Mouse (Mus musculus) cerebellum, adult (tissue): ENCODE measurements around the gene Inpp5f.
"Not testable (repeated sequence)": the region's sequence is repeated elsewhere in the genome, so short reads cannot be mapped to it uniquely, and the experiment has no call there.

Experiments
- ATAC-seq: cut with Nextera tagmentation; 2 replicates; pipeline ENCODE4 v1.9.2; 2017; ENCODE audit warnings: mild to moderate bottlenecking, moderate library complexity, mixed read lengths; ENCODE audit not compliant: insufficient number of reproducible peaks, low FRiP score, low TSS enrichment

The Inpp5f gene

GRCm38 (mm10) chr7:128642386-128642785 lies 31.3 kb downstream of the Inpp5f start:
- ATAC-seq = no peak; the same call in 1 of the 2 replicates

- no peak for ATAC-seq
Measured at GRCm38 (mm10) chr7:128656970-128657369, 45.8 kb downstream of the Inpp5f start.

GRCm38 (mm10) chr7:128663906-128664305 lies 52.8 kb downstream of the Inpp5f start:
- ATAC-seq = no peak

GRCm38 (mm10) chr7:128664861-128665377 lies 53.8 kb downstream of the Inpp5f start:
- ATAC-seq = no peak

DNA sequence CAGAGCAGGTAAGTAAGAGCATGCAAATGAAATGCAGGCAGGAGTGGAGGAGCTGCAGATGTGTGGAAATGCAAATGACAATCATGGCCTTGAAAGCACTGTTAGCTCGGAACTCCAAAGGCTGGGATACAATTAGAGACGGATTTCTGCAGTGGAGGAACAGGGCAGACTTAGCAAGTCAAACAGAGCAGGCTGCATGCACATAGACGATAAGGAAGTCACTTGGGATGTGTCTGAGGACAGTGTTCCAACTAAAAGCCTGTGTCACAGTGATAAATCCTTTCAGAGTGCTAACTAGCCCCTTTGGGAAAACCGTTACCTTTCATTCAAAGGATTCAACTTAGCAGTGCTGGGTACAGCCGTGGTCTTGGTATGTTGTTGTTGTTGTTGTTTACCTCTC lies 56.7 kb downstream of the Inpp5f start:
- ATAC-seq = no peak

- no peak for ATAC-seq
Measured at GRCm38 (mm10) chr7:128668831-128669230, 57.7 kb downstream of the Inpp5f start.

DNA sequence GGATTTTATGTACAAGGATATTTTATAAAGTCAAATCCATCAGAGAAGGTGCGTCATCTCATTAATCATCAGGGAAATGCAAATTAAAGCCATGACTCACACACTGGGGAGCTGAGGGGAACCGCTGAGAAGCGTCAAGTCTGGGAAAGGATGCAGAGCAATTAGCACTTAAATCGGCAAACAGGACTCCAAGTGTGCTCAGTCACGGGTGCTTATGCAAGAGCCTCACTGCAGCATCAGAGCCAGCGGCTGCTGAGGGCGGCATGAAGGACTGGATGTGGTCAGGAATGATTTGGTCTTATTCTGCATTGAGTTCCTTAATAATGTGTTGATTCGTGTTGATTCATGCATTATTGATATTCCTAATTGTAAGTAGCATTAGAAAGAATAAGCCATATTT lies 60.8 kb downstream of the Inpp5f start:
- ATAC-seq = peak; percentile 68; the same call in 1 of the 2 replicates

- peak; percentile 82; the same call in 1 of the 2 replicates for ATAC-seq
Measured at GRCm38 (mm10) chr7:128672408-128673010, 61.4 kb downstream of the Inpp5f start.

GRCm38 (mm10) chr7:128678546-128678945 lies 67.4 kb downstream of the Inpp5f start:
- ATAC-seq = no peak

- peak; percentile 63; the same call in 1 of the 2 replicates for ATAC-seq
Measured at GRCm38 (mm10) chr7:128687821-128688564, 76.9 kb downstream of the Inpp5f start.

DNA sequence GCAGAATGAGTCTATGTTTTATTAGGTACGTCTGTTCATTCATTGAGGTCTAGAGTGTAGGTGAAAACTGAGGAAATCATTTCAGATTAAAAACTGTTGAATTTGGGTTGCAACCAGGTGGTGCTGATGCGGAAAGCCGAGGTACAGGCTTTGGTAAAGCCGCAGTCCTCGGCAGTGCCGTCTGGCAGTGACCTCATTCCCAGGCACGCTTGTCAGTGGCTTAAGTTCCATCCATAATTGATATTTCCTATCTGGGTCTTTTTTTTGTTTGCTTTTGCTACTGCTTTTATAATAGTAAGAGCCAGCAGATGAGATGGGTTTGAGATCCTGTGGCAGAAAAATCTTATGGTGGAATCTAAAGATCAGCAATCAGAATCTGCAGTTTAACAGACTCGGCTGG lies 78.2 kb downstream of the Inpp5f start:
- no peak for ATAC-seq

GRCm38 (mm10) chr7:128690070-128690469 lies 78.9 kb downstream of the Inpp5f start:
- ATAC-seq = peak; percentile 66; the same call in 1 of the 2 replicates

GRCm38 (mm10) chr7:128690796-128691195 lies 79.7 kb downstream of the Inpp5f start:
- ATAC-seq = no peak

GRCm38 (mm10) chr7:128692163-128692562 lies 81.0 kb downstream of the Inpp5f start:
- no peak for ATAC-seq

- no peak for ATAC-seq
Measured at GRCm38 (mm10) chr7:128694848-128695247, 83.7 kb downstream of the Inpp5f start.

DNA sequence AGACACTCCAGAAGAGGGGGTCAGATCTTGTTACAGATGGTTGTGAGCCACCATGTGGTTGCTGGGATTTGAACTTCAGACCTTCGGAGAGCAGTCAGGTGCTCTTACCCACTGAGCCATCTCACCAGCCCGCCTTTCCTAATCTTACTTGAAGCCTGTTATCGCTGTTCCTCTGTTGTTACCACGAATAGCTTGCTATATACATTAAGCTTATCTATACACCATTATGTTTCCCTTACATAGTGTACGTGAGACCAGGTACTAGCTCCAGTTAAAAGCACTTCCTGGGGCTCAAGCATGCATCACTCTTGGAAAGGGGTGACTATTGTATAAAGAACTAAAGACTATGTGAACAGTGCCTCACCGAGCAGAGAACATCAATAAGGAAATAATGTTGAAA lies 88.8 kb downstream of the Inpp5f start:
- ATAC-seq = not testable (repeated sequence)

DNA sequence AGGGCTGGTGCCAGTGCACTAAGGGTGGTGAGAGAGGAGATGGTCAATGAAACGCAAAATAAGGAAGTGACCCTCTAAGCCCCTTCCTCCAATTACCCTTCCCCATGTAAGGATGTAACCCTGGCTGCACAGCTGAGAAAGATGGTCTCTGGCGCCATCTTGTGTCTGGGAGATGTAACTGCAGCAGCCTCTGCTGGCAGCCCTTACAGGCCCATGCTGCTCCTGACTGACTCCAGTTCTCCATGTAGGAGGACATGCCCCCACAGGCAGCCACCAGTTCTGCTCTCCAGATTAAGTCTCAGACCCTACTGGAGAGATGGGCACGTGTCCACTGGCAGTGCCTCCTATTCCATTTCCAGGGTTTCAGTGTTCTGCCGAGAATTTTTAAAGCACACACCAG lies 94.6 kb downstream of the Inpp5f start:
- ATAC-seq = peak; percentile 61; the same call in 1 of the 2 replicates

GRCm38 (mm10) chr7:128717991-128718390 lies 106.9 kb downstream of the Inpp5f start:
- ATAC-seq = no peak

GRCm38 (mm10) chr7:128724761-128725160 lies 113.6 kb downstream of the Inpp5f start:
- ATAC-seq = 0 out of 2 replicates have a peak, but pooled peaks have one; percentile 56

DNA sequence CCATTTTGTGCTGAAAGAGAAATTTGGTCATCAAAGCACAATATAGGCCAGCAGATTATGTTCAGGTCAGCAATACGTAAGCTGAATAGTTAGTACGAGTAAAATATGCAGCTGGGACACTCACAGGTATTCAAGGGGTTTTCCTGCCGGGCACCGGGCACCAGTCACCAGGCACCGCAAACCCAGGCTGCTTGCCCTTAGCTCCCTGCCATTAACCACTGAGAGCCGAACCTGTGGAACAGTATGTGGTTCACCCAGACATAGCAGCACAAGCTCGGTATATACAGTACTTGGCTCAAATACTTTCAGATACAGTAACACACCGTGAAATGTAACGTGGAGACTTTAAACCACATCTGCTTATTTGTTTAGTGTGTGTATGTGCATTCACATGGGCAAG lies 114.1 kb downstream of the Inpp5f start:
- ATAC-seq = no peak

DNA sequence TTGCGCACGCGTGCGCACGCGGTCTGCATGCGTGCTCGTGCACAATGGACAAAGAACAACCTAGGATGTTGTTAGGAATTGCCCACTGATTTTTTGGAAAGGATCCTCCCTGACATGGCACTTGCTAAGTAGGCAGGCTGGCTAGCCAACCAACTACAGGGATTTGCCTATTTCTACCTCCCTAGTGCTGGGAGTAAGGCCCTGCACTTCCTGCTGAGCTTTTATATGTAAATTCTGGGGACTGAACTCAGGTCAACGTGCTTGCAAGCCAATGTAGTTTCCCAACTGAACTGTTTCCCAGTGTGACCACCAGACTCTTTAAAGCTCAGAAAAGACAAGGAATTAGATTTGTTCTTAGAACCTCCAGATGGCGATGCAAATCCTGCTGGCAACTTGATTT lies 115.9 kb downstream of the Inpp5f start:
- ATAC-seq = no peak
